Mouse (Mus musculus) ES-Bruce4 (cell line): Measurements from ENCODE around the gene Olfml1. TPM values are rescaled to one million over a fixed set of nuclear protein-coding genes. Genes with fewer than 3 reads are reported as not detected.

ENCODE experiments used
- H3K27ac ChIP-seq: 2 replicates; pipeline ENCODE4 v1.5.1; 2012; ENCODE audit warnings: low read length, inconsistent platforms; ENCODE audit not compliant: insufficient read depth
- H3K27me3 ChIP-seq: 2 replicates; pipeline ENCODE4 v1.6.1; 2012; ENCODE audit warnings: mild to moderate bottlenecking, low read length, inconsistent platforms; ENCODE audit not compliant: control insufficient read depth, poor library complexity, insufficient read depth, severe bottlenecking
- H3K36me3 ChIP-seq: 2 replicates; pipeline ENCODE4 v1.6.1; 2012; ENCODE audit warnings: inconsistent platforms, mild to moderate bottlenecking, low read length, moderate library complexity; ENCODE audit not compliant: control insufficient read depth, poor library complexity, insufficient read depth, severe bottlenecking
- H3K4me1 ChIP-seq: one replicate; pipeline ENCODE4 v1.8.1; 2011; ENCODE audit warnings: low read length; ENCODE audit not compliant: control insufficient read depth, insufficient read depth
- H3K4me3 ChIP-seq: 2 replicates; pipeline ENCODE4 v1.5.1; 2011; ENCODE audit warnings: low read depth, mild to moderate bottlenecking, low read length
- H3K9ac ChIP-seq: 2 replicates; pipeline ENCODE4 v1.6.1; 2012; ENCODE audit warnings: low read depth, mild to moderate bottlenecking, inconsistent platforms; ENCODE audit not compliant: poor library complexity, severe bottlenecking
- H3K9me3 ChIP-seq: replicated peaks from 2 replicates; pipeline ENCODE4 v1.6.1; 2012; ENCODE audit warnings: mild to moderate bottlenecking, low read length, inconsistent platforms; ENCODE audit not compliant: control insufficient read depth, poor library complexity, insufficient read depth, severe bottlenecking
- CTCF ChIP-seq: IDR thresholded peaks from one replicate; pipeline ENCODE4 v1.8.1; 2011; ENCODE audit warnings: low read depth, low read length
- EP300 ChIP-seq: IDR thresholded peaks from 2 replicates; pipeline ENCODE4 v1.6.1; 2011; ENCODE audit warnings: low read depth, low read length; ENCODE audit not compliant: insufficient read depth
- POLR2A ChIP-seq: IDR thresholded peaks from one replicate; pipeline ENCODE4 v1.8.1; 2011; ENCODE audit warnings: low read length; ENCODE audit not compliant: insufficient read depth
- polyA plus RNA-seq: library from polyadenylated mRNA; stranded (reverse); fragments of >200 nt; gene quantifications from 2 replicates; pipeline ENCODE4 v1.2.4, GENCODE M21; 2011; ENCODE audit warnings: low read depth; ENCODE audit not compliant: missing spikeins, insufficient read depth, insufficient read length

Olfml1 gene
- polyA plus RNA-seq, 1 experiment, result 1.5 TPM

- Histone ChIP-seq H3K4me1 (no peaks in the 10 kb centered on the region), H3K9me3 (no peaks in the 10 kb centered on the region), H3K27ac (no peak within 1 kb of the TSS), H3K4me3 (no peak within 1 kb of the TSS), H3K27me3 (no peaks in the 10 kb centered on the region), H3K9ac (no peak within 1 kb of the TSS), H3K36me3 (no peaks in the 10 kb centered on the region)
- no peak for TF ChIP-seq EP300
- TF ChIP-seq CTCF, result no peak
- TF ChIP-seq POLR2A, result no peak
Observed at GRCm38 (mm10) chr7:107625061-107625460, 57.8 kb downstream of the Olfml1 start, which contains the start of gene 5330417H12Rik. Gene 5330417H12Rik (minus strand): TSS chr7:107625161.

- Histone ChIP-seq H3K27me3 (no peaks in the 10 kb centered on the region), H3K4me1 (no peaks in the 10 kb centered on the region), H3K4me3 (no peak overlapping the region), H3K36me3 (no peaks in the 10 kb centered on the region), H3K9ac (no peak overlapping the region), H3K27ac (no peak overlapping the region), H3K9me3 (no peaks in the 10 kb centered on the region)
- no peak for TF ChIP-seq CTCF
- TF ChIP-seq POLR2A, result no peak
- no peak for TF ChIP-seq EP300
Observed at GRCm38 (mm10) chr7:107625781-107626180, 58.5 kb downstream of the Olfml1 start.

- Histone ChIP-seq H3K36me3 (no peaks in the 10 kb centered on the region), H3K9me3 (no peaks in the 10 kb centered on the region), H3K4me3 (no peak overlapping the region), H3K27me3 (no peaks in the 10 kb centered on the region), H3K4me1 (no peaks in the 10 kb centered on the region), H3K9ac (no peak overlapping the region), H3K27ac (no peak overlapping the region)
- no peak for TF ChIP-seq POLR2A
- TF ChIP-seq CTCF, result no peak
- TF ChIP-seq EP300, result no peak
Observed at GRCm38 (mm10) chr7:107628383-107628782, 61.1 kb downstream of the Olfml1 start.

GRCm38 (mm10) chr7:107633201-107633600 is 66.0 kb downstream of the Olfml1 start:
- H3K4me1 ChIP-seq, result no peaks in the 10 kb centered on the region
- H3K36me3 ChIP-seq, result no peaks in the 10 kb centered on the region
- no peaks in the 10 kb centered on the region for H3K9me3 ChIP-seq
- H3K27me3 ChIP-seq, result no peaks in the 10 kb centered on the region
- H3K9ac ChIP-seq, result no peak overlapping the region
- H3K27ac ChIP-seq, result no peak overlapping the region
- no peak overlapping the region for H3K4me3 ChIP-seq
- no peak for TF ChIP-seq CTCF
- no peak for TF ChIP-seq EP300

DNA sequence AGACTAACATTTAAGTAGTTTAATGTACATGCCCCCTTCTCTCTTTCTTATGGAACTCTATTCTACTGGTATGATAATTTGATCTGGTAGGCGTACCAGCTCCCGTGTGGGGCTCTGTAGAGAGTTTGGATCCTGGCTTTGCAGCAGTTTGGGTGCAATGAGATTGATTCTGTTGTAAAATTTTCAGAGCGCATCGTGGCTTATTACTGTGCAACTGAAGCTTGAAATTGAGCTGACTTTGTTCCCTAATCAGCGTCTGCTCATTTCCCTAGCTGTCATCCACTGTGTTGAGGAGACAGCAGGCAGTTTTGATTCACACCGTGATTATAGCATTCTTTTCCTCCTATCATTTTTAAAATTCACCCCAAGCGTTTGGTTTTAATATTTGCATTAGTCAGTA is 70.2 kb downstream of the Olfml1 start:
- Histone ChIP-seq H3K27ac (no peak overlapping the region), H3K9ac (no peak overlapping the region), H3K36me3 (no peaks in the 10 kb centered on the region), H3K4me3 (no peak overlapping the region), H3K4me1 (no peaks in the 10 kb centered on the region), H3K27me3 (no peaks in the 10 kb centered on the region), H3K9me3 (no peaks in the 10 kb centered on the region)
- TF ChIP-seq CTCF (no peak), POLR2A (no peak), EP300 (no peak)

DNA sequence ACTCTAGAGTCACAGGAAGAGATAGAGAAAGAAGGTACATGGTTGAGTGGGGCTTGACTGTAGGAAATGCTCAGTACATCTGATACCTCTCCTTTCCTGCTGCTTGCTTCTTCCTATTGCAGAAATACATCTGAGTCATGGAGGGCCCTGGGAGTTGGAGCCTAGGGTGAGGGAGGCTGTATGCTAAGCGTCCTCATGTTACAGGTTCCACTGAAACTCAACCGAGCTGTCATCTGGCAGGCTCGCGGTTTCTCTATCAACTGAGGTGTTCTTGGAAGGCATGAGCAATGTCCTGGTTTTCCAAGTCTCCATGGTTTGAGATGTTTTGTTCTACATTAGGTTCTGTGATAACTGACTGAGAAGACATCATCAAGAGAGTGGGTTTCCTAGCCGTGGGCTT is 70.8 kb downstream of the Olfml1 start:
- H3K4me3 ChIP-seq, result no peak overlapping the region
- no peaks in the 10 kb centered on the region for H3K36me3 ChIP-seq
- no peak overlapping the region for H3K9ac ChIP-seq
- H3K9me3 ChIP-seq, result no peaks in the 10 kb centered on the region
- no peaks in the 10 kb centered on the region for H3K27me3 ChIP-seq
- no peaks in the 10 kb centered on the region for H3K4me1 ChIP-seq
- TF ChIP-seq POLR2A, result no peak
- TF ChIP-seq CTCF, result no peak
- TF ChIP-seq EP300, result no peak
- no peak overlapping the region for H3K27ac ChIP-seq

Other genes with a start within 250 kb of the Olfml1 start
- 20.6 and 22.3 TPM in 2 replicates for gene Syt9, start 196.7 kb upstream of the Olfml1 start, polyA plus RNA-seq
- gene Ppfibp2, start 27.8 kb downstream of the Olfml1 start, polyA plus RNA-seq, result 11.7 and 12.4 TPM in 2 replicates
- not detected in 2 replicates for gene 5330417H12Rik, start 57.7 kb downstream of the Olfml1 start, polyA plus RNA-seq
- gene Cyb5r2, start 190.6 kb downstream of the Olfml1 start, polyA plus RNA-seq, result 0.63 and 1.9 TPM in 2 replicates
- gene Ovch2, start 233.8 kb downstream of the Olfml1 start, polyA plus RNA-seq, result not detected in 2 replicates
- gene Olfr467, start 244.8 kb downstream of the Olfml1 start, polyA plus RNA-seq, result not detected in 2 replicates